Mouse (Mus musculus): ENCODE results near the gene Ubtd1.

DNA sequence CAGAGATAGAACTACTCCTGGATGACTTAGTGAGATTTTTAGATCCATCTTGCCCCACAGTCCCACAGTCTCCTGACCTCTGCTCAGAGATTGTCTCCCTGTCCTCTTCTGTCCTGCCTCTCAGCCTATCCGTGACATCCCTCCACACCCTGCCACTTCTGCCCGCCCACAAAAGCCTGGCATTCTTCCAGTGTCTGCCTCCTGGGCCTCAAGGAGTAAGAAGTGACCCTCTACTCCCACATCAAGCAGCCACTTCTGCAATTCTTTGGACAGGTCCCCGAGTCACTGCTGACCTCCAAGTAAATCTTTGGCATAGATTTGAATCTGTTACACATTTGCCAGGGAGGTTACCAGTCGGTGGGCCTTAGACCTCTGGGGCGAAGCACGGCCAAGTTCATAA is 72.7 kb downstream of the Ubtd1 start:
- no peak for TF ChIP-seq CTCF (IDR thresholded peaks at IDR 0.05; ENCODE audit: borderline replicate concordance, extremely low read depth, insufficient read depth, insufficient read length)
- TF ChIP-seq POLR2A (IDR thresholded peaks at IDR 0.05; ENCODE audit: borderline replicate concordance, extremely low read depth, insufficient read depth, insufficient read length, poor library complexity, severe bottlenecking) = no peak
